Mouse (Mus musculus): ENCODE results near the gene Ctla4. TPM values are rescaled to one million over a fixed set of nuclear protein-coding genes. Genes with fewer than 3 reads are reported as not detected.

The Ctla4 gene
- total and polyA plus RNA-seq, 3 experiments: not detected

DNA sequence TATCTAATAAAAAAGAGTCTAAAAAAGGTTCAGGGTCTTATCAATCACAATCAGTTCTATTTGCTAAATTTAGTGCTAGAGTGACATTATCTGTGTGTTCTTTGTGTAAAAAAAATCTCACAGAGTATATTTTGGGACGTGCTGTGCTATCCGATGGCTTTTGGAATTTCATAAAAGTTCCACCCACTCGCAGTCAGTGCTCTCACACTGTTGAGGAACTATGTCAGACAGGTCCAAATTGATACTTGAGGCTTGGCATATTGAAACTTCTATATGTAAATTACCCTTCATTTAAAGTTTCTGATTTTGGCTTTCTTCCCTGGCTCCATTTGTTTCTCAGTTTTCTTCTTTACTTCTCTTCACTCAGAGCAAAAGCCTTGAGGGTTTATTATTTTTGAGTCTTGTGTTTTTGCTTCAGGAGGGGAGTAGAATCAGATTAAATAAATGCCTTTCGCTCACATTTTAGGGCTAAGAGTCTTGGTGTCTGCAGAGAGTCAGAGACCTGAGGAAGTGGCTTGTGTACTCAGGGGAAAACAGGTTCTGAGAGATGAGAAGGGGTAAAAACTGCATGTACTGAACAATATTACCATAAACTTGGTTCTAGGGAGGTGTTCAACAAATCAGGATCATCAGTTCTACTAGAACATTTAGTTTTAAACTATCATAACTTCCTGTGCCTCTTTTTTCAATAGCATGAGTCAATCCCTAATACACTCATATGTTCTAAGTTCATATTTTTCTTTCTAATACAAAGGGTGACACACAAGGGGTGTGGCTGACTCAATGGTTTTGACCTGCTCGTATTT, 11.5 kb downstream of the Ctla4 start:
- DNase-seq (ENCODE audit: low read depth, low spot score): no peak
- no peak overlapping the region for H3K9ac ChIP-seq (ENCODE audit: control insufficient read depth, low read depth, low read length, poor library complexity, severe bottlenecking)
- no peaks in the 10 kb centered on the region for H3K4me1 ChIP-seq (ENCODE audit: control insufficient read depth in 1 of 2, insufficient read depth in 2 of 2, low read length in 2 of 2)
- no peaks in the 10 kb centered on the region for H3K9me3 ChIP-seq (replicated peaks; ENCODE audit: insufficient read depth, low read length)
- H3K27me3 ChIP-seq (ENCODE audit: control insufficient read depth in 1 of 2, insufficient read depth in 2 of 2, low read length in 2 of 2): no peaks in the 10 kb centered on the region
- no peak overlapping the region for H3K27ac ChIP-seq (ENCODE audit: control insufficient read depth, low read depth, low read length)
- no peaks in the 10 kb centered on the region for H3K36me3 ChIP-seq (ENCODE audit: control insufficient read depth in 1 of 2, insufficient read depth in 2 of 2, low read length in 2 of 2)
- TF ChIP-seq MYB (IDR thresholded peaks at IDR 0.05; ENCODE audit: low read depth, low read length) (no peak), NRF1 (IDR thresholded peaks at IDR 0.05; ENCODE audit: insufficient read depth, low read depth, low read length, poor library complexity, severe bottlenecking) (no peak), CTCF (IDR thresholded peaks at IDR 0.05 in 2 of 3, conservative IDR thresholded peaks at IDR 0.05 in 1 of 3; ENCODE audit: control insufficient read depth in 1 of 3, insufficient read depth in 1 of 3, low read depth in 2 of 3, low read length in 3 of 3, poor library complexity in 1 of 3, severe bottlenecking in 1 of 3) (no peak), USF1 (IDR thresholded peaks at IDR 0.05; ENCODE audit: low read depth, low read length) (no peak), MAX (IDR thresholded peaks at IDR 0.05; ENCODE audit: low read length) (no peak), GATA1 (IDR thresholded peaks at IDR 0.05; ENCODE audit: low read depth, low read length) (no peak), UBTF (IDR thresholded peaks at IDR 0.05; ENCODE audit: borderline replicate concordance, insufficient read depth, low read depth, low read length) (no peak), TCF12 (IDR thresholded peaks at IDR 0.05; ENCODE audit: low read depth, low read length) (no peak), ETS1 (IDR thresholded peaks at IDR 0.05; ENCODE audit: low read depth, low read length) (no peak), USF2 (IDR thresholded peaks at IDR 0.05; ENCODE audit: borderline replicate concordance in 1 of 2, insufficient read depth in 1 of 2, low read depth in 1 of 2, low read length in 2 of 2) (no peak), POLR2AphosphoS2 (IDR thresholded peaks at IDR 0.05; ENCODE audit: low read length) (no peak), JUND (IDR thresholded peaks at IDR 0.05; ENCODE audit: low read depth, low read length) (no peak), ELF1 (IDR thresholded peaks at IDR 0.05; ENCODE audit: low read depth, low read length) (no peak), GABPA (IDR thresholded peaks at IDR 0.05; ENCODE audit: low read depth, low read length) (no peak), RCOR1 (IDR thresholded peaks at IDR 0.05; ENCODE audit: low read depth, low read length) (no peak), MXI1 (IDR thresholded peaks at IDR 0.05; ENCODE audit: low read depth, low read length) (no peak)
- no peaks in the 10 kb centered on the region for H3K79me2 ChIP-seq (ENCODE audit: control insufficient read depth, insufficient read depth, low read length, poor library complexity)
- H3K4me3 ChIP-seq (ENCODE audit: control insufficient read depth in 1 of 2, insufficient read depth in 1 of 2, low read depth in 2 of 2, low read length in 2 of 2): no peak overlapping the region

DNA sequence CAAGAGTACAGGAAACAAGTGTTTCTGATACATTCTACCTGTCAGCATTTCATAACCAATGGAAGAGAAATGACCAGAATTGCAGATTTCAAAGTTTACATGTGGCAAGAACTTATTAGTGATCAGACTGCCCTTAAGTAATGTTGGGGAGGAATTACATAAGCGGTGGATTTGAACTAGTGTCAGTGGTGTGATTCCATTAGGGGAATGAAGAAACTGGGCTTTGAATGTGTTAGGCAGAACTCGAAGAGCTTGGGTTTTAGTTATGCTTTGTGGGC, 12.1 kb downstream of the Ctla4 start:
- H3K27ac ChIP-seq (ENCODE audit: control insufficient read depth, low read depth, low read length): no peak overlapping the region
- H3K4me3 ChIP-seq (ENCODE audit: control insufficient read depth in 1 of 2, insufficient read depth in 1 of 2, low read depth in 2 of 2, low read length in 2 of 2): no peak overlapping the region
- no peaks in the 10 kb centered on the region for H3K27me3 ChIP-seq (ENCODE audit: control insufficient read depth in 1 of 2, insufficient read depth in 2 of 2, low read length in 2 of 2)
- H3K36me3 ChIP-seq (ENCODE audit: control insufficient read depth in 1 of 2, insufficient read depth in 2 of 2, low read length in 2 of 2): no peaks in the 10 kb centered on the region
- no peaks in the 10 kb centered on the region for H3K79me2 ChIP-seq (ENCODE audit: control insufficient read depth, insufficient read depth, low read length, poor library complexity)
- no peak for DNase-seq (ENCODE audit: low read depth, low spot score)
- no peaks in the 10 kb centered on the region for H3K4me1 ChIP-seq (ENCODE audit: control insufficient read depth in 1 of 2, insufficient read depth in 2 of 2, low read length in 2 of 2)
- H3K9me3 ChIP-seq (replicated peaks; ENCODE audit: insufficient read depth, low read length): no peaks in the 10 kb centered on the region
- H3K9ac ChIP-seq (ENCODE audit: control insufficient read depth, low read depth, low read length, poor library complexity, severe bottlenecking): no peak overlapping the region
- TF ChIP-seq UBTF (IDR thresholded peaks at IDR 0.05; ENCODE audit: borderline replicate concordance, insufficient read depth, low read depth, low read length) (no peak), POLR2AphosphoS5 (IDR thresholded peaks at IDR 0.05; ENCODE audit: borderline replicate concordance, low read depth, low read length) (no peak), USF1 (IDR thresholded peaks at IDR 0.05; ENCODE audit: low read depth, low read length) (no peak), SIN3A (IDR thresholded peaks at IDR 0.05; ENCODE audit: low read length) (no peak), ELF1 (IDR thresholded peaks at IDR 0.05; ENCODE audit: low read depth, low read length) (no peak), MAZ (IDR thresholded peaks at IDR 0.05; ENCODE audit: low read depth, low read length) (no peak), CTCF (IDR thresholded peaks at IDR 0.05 in 2 of 3, conservative IDR thresholded peaks at IDR 0.05 in 1 of 3; ENCODE audit: control insufficient read depth in 1 of 3, insufficient read depth in 1 of 3, low read depth in 2 of 3, low read length in 3 of 3, poor library complexity in 1 of 3, severe bottlenecking in 1 of 3) (no peak), RCOR1 (IDR thresholded peaks at IDR 0.05; ENCODE audit: low read depth, low read length) (no peak)
